Mouse (Mus musculus) retina, postnatal 7 days (tissue): ENCODE measurements around the gene Ces2a.
A peak's percentile ranks its signal among the peaks of the same experiment; 100 is the strongest.

Source experiments
- DNase-seq: peaks from one replicate; pipeline ENCODE4 v3.0.0-alpha.2; 2012; ENCODE audit warnings: low read depth, low spot score

Ces2a gene

DNA sequence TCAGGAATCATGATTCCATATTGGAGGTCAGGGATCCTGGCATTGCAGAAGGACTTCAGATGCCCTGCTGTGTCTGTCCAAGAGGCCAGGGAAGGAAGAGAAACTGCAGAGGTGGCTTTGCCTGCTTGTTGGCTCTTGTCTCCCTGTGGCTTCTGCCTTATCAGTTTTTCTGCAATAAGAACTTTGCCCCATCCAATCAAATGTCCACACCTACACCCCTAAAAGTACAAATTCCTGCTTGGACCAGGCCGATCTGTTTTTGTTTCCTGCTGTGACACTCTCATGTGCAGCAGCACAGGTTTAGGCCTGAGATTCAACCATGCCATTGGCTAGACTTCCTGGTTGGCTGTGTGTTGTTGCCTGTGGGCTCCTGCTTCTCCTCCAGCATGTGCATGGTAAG, at the start of gene Ces2a:
Gene Ces2a (plus strand): TSS at position 251 of the 400 bp plus-strand sequence.
- no peak for DNase-seq

DNA sequence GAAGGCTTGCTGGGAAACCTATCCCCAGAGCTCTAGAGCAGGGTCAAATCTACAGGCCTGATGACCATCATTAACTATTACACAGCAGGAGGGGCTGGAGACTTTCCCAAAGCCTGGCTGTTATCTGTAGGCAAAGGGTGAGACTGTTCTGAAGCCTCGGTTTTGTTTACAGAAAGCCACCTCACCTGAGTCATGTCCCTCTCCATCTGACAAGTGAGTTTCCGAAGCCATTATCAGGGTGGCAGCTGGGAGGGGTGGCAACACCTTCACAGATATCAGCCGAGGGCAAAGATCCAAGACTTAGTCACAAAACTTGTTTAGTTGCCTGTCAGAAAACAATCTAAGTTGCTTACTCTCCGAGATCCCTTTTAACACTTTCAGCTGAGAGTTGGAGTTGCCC, 45.4 kb upstream of the Ces2a start:
- DNase-seq = no peak

DNA sequence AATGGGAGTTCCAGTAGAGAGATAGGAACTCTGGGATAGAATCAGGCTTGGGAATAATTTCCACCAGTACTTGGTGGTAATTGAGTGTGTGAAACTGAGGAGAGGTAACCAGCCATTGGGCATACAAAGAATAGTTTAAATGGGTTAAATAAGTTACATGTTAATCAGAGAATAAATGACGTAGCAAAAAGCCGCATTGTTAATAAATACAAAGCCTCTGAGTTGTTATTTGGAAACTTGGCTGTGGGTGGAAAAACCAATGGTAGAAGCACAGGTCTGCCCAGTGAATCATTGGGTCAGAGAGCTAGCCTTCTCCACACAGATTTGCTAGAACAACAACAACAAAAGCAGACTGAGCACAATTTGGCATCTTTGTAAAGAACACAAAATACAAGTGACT, 35.2 kb upstream of the Ces2a start:
- DNase-seq = no peak

DNA sequence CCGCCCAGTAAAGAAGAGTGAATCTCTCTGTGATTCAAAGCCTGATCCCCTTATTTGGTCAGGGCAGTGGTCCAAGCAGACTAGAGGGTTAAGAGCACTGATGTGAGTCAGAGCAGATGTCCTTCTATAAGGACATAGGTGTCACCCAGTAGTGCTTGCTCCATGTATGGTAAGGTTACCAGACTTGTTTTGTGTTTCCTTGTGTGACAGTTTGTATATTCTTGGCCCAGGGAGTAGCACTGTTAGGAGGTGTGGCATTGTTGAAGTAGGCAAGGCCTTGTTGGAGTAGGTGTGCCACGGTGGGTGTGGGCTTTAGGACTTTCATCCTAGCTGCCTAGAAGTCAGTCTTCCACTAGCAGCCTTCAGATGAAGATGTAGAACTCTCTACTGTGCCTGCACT, 31.9 kb upstream of the Ces2a start:
- DNase-seq = no peak

DNA sequence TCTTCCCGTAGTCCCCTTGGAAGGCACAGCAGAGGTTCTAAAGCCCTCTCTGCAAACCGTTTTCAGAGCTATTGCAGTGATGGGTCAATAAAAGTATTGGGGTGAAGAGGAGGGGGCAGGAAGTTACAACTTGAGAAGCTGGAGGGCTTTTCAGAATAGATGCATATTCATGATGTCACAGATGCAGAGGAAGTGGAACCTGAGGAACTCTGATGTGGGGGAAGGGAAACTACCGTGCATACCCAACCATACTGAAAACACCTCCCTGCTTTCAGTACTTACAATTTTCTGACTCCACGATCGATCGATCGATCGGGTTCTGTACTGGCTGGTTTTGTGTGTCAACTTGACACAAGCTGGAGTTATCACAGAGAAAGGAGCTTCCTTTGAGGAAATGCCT, 12.6 kb upstream of the Ces2a start:
- no peak for DNase-seq

DNA sequence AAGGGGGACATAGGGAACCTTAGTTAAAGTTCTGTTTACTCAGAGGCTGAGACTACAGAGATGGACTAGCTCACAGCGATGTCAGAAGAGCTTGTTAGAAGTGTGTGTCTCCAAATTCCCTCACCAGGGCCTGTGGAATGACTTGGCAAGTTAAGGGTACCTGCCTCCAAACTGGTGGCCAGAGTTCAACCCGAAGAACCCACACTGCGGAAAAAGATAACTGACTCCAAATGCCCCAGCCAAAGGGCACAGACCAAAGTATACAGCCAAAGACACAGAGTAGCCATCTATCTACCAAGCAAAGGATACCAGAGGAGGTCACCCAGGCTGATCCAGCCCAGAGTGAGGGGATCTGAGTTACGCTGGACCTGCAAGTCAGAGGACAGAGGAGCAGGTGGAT, 2.4 kb upstream of the Ces2a start:
- DNase-seq = no peak

DNA sequence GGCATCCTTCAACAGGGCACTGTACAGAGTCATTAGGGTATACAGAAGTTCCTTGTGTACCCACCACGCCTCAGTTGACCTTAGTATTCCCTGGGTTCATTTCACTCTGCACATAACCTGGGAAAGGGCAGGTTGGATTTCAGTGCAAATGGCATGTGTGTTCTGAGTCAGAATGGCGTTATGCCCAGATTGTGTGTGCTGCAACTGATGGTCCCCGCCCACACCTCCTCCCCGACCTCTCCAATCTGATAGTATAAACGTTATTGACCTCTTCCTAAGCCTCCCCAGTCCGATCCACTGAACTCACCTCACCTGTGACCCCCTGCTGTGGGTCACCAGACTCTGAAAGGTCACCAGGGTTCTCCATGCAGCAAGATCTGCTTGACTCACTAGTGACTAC, 1.8 kb upstream of the Ces2a start:
- DNase-seq = no peak

DNA sequence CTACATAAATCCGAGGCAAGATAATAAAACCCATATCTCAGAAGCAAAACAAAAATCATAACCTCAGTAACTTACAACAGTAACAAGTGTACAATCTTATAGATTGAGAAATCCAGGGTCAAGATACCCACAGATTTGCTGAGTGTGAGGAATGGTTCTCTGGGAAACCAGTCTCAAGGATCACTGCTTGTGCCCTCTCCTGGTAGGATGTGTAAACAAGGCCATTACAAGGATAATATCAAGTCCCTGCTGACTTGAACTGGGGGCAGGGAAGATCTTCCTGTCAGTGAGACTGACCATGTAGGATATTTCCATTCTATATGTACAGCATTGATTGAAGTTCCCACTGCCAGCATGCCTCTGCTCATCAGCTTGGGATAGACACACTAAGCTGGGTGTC, 8.2 kb downstream of the Ces2a start:
- DNase-seq = no peak

DNA sequence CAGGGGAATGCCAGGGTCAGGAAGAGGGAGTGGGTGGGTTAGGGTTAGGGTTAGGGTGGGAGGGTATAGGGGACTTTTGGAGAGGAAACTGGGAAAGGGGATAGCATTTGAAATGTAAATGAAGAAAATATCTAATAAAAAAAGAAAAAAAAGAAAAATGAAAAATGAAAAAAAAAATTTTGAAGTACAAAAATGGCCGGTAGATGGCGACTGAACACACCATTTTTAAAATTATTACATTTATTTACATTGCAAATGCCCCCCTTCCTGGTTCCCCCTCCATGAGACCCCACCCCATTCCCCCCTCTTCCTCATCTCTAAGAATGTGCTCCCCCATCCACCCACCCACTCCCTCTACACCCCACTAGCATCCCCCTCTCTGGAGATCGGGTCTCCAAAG, 9.6 kb downstream of the Ces2a start:
- no peak for DNase-seq

DNA sequence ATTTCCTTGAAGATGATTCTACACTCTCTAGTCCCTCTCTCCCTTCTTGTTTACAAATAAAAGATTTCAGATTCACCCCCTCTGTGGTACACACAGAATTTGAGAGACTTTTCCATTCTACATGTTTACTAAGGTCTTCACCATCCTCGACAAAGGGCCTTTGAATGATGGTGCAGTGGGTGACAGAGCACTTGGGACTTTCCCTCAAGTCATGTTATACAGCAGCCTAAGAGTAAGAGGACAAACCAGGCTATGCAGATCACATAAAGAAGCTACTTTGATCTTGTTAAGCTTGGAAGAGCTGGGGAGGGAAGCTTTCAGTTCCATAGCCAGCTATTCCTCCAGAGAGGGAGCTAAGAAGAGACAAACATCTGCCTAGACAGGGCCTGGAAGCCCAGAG, 19.0 kb downstream of the Ces2a start:
- DNase-seq = no peak

DNA sequence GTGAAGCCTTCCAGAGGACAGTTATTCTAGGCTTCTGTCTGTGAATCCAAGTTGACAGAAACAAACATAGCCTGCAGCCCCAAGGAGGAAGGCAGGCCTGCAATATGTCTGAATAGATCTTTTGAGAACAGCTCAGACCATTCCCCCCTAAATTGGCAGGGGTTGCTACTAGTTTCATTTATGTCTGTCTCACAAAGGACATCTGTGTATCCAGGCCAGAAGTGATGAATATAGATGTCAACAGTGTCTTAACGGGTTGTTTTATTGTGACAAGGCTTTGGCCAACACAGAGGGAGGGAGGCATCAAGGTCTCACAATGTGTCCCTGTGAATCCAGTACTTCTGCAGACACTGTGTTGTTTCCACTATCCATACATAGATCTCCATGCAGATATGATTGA, 23.8 kb downstream of the Ces2a start:
- no peak for DNase-seq

DNA sequence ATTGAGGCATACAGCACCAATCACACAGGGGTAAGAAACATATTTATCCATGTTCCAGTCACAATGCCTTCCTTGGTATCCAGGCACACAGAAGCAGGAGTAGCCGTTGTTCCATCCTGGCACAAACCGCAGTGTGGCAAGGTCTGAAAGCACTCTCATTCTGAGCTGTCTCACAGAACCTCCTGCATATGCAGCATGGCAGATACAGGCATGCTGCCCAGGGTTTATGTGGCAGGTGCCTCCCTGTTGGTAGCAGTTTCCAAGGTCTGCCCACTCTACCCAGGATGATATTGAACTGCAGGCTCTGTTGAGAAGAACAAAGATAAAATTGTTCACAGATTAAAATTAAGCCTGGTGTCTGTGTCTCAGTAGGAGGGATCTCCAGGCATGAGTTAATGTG, 24.4 kb downstream of the Ces2a start:
- no peak for DNase-seq

DNA sequence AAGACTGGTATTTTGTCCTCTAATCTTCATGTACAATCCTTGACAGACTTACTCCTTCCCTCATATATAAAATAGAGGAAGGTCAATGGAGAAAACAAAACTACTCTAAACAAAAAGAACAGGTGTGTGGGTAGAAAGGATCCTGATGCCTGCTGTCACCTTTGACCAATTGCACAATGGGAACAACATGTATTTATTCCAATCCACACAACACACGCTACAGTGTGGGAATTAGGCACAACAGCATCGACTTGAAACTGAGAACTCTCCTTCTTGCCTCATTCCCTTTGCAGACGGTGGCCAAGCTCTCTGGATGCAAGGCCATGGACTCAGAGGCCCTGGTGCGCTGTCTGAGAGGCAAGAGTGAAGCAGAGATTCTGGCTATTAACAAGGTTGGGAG, 27.3 kb downstream of the Ces2a start:
- no peak for DNase-seq

DNA sequence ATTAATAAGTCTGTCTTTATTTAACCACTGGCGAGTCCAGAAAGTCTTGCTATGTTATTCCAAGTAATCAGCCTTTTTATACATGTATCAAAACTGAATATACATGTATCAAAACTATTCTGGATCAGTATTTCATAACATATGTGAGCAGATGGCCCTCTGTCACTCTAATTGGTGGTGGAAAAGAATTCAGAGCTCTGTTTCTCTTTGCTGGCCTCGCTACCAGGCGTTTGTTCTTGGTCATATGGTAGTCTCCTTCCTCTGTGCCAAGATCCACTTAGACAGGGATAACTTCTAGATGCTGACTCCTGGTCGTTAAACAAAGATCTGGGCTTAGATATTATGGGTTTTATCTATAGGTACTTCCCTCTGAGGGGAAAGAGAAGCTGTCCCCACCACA, 32.7 kb downstream of the Ces2a start:
- no peak for DNase-seq

DNA sequence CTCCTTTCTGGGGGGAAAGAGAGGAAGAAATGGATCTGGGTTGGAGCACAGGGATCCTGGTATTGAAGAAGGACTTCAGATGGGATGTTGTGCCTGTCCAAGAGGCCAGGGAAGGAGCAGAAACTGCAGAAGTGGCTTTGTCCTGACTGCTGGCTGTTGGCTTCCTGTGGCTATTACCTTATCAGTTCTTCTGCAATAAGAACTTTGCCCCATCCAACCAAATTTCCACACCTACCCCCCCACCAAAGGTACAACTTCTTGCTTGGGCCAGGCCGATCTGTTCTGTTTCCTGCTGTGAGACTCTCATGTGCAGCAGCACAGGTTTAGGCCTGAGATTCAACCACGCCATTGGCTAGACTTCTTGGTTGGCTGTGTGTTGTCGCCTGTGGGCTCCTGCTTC, 36.6 kb downstream of the Ces2a start:
- no peak for DNase-seq

DNA sequence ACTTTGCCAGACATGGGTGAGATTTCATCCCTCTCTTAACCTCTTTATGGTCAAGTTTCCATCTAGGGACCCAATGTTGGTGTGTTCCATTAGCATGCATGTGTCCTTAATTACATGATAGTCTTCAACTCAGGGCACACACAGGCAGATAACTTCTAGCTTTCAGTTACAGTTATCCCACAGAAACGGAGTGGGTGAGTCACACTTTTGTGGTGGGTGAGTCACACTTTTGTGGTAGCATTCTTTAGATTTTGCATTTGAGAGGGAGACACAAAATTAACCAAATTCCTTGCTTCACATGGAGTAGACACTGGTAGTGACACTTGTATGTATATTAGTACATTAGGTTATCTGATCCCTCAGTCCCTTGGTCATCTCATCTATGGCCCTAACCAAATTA, 53.2 kb downstream of the Ces2a start:
- DNase-seq = no peak

DNA sequence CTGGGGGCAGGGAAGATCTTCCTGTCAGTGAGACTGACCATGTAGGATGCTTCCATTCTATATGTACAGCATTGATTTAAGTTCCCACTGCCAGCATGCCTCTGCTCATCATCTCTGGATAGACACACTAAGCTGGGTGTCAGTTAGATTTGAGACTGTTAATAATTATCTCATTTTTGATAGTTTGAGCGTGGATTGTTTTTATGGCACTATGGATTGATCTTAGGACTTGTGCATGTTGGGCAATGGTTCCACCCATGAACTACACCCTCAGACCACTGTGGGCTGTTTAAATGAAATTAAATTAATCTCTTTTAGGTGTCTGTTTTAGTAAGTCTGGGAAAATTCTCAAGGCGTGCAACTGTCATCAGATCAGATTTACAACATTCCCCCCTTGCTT, 55.1 kb downstream of the Ces2a start:
- DNase-seq = no peak

DNA sequence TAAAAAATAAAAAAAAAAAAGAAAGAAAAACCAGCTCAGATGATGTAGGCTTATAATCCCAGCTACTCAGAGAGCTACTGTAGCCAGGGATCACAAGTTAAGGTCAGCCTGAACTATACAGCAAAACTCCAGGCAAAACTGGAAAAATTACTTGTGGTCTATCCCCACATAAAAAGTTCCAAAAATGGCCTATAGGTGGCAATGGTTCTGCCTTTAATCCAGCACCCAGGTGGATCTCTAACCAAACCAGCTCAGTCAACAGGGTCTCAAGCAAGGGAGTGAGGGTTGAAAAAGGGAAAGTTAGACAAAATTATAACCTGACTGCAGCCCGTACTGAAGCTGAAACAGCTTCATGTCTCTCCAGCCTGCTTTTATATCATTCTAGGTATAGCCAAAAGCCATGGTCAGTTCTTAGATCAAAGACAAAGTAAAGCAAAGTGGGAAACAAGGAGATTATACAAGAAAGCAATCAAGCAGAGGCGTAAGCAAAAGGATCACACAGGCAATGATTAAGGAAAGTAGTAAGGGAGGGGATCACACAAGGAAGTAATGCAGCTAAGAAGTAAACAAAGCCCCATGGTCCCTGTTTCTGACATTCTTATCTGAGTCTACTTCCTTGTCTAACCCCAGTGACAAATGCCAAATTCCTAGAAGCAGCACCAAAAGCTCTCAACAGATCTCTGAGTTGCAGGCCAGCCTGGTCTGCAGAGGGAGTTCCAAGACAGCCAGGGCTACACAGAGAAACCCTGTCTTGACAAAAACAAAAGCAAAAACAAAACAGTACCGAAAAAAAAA, 56.3 kb downstream of the Ces2a start:
- peak; percentile 19 for DNase-seq
